Mouse (Mus musculus) adrenal gland (tissue): ENCODE measurements at regions not wholly inside any gene's neighbourhood (a gene's known extent, or its start where the extent isn't known, plus 50 kb on each side); places are given as distances from the start of the nearest gene placed in this dataset.

ENCODE experiments used
- intact Hi-C: fragments of 180-260 bp; cut with DNase I; formaldehyde crosslinking; loops from one replicate; pipeline ENCODE4 v1.15.1; 2025

- intact Hi-C loops: no loop called here
Observed at GRCm38 (mm10) chr12:54282281-54282921, 78.7 kb upstream of the Egln3 start.

GRCm38 (mm10) chr12:54280457-54280856 is 76.8 kb upstream of the Egln3 start:
- intact Hi-C loops: no loop called here

- intact Hi-C loops: no loop called here
Observed at GRCm38 (mm10) chr12:54280001-54280400, 76.3 kb upstream of the Egln3 start.

GRCm38 (mm10) chr12:54276978-54277537 is 73.4 kb upstream of the Egln3 start:
- intact Hi-C loops: no loop called here

GRCm38 (mm10) chr12:54273506-54273905 is 69.8 kb upstream of the Egln3 start:
- intact Hi-C loops: no loop called here

- intact Hi-C loops: no loop called here
Observed at GRCm38 (mm10) chr12:54272696-54273095, 69.0 kb upstream of the Egln3 start.

GRCm38 (mm10) chr12:54272226-54272625 is 68.6 kb upstream of the Egln3 start:
- intact Hi-C loops: no loop called here

- intact Hi-C loops: no loop called here
Observed at GRCm38 (mm10) chr12:54265852-54266251, 62.2 kb upstream of the Egln3 start.

GRCm38 (mm10) chr12:54264893-54265835 is 61.5 kb upstream of the Egln3 start:
- intact Hi-C loops: no loop called here

- intact Hi-C loops: no loop called here
Observed at GRCm38 (mm10) chr12:54264418-54264733, 60.7 kb upstream of the Egln3 start.

- intact Hi-C loops: no loop called here
Observed at GRCm38 (mm10) chr12:54263733-54264417, 60.2 kb upstream of the Egln3 start.

GRCm38 (mm10) chr12:54262236-54263005 is 58.8 kb upstream of the Egln3 start:
- intact Hi-C loops: no loop called here

- intact Hi-C loops: no loop called here
Observed at GRCm38 (mm10) chr12:54261426-54261825, 57.8 kb upstream of the Egln3 start.

- intact Hi-C loops: no loop called here
Observed at GRCm38 (mm10) chr12:54260502-54260901, 56.8 kb upstream of the Egln3 start.

- intact Hi-C loops: no loop called here
Observed at GRCm38 (mm10) chr12:54257776-54258433, 54.2 kb upstream of the Egln3 start.

- intact Hi-C loops: no loop called here
Observed at GRCm38 (mm10) chr12:54256506-54257128, 53.0 kb upstream of the Egln3 start.
